Mouse (Mus musculus) frontal cortex, adult (tissue): ENCODE results near the gene Smad6.
A peak's percentile ranks its signal among the peaks of the same experiment; 100 is the strongest.

Experiments
- ATAC-seq: cut with Nextera tagmentation; 2 replicates; pipeline ENCODE4 v1.9.2; 2017; ENCODE audit warnings: mild to moderate bottlenecking, moderate library complexity, mixed read lengths; ENCODE audit not compliant: low TSS enrichment

Gene Smad6

DNA sequence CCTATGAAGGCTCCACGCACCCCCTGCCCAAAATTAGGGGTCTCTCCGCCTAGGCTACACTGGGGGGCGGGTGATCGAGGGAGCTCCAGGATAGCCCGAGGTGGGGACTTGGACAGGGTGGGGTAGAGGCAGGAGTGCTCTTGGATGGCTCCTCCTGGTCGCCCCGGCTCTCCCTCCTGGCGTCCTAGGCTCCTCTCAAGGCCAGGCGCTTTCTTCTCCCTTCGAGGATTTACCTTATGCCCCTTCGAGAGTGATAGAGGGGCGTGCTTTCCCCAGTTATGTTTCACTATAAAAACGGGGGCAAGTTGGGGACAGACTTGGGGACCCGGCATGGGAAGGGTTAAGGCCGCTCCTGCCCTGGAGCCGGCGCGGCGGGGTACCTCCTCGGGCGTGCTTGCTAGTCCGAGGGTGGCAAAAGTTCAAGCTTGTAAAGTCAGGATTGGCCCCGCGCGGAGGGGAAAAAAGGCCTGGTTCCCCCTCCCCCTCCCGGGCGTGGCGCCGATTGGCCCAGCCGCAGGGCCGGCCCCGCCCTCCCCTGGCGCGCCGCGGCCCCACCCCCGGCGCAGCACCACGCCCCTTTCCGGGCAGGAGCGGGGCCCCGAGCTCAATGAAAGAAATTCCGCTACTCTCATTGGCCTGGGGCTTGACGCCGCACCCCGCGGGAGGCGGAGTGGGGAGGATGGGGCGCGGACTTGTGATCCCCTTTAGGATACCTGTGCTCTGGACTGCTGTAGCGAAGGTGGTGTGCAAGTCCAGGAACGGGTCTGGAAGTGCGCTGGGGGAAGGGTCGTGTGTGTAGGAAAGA lies 905 bp upstream of the Smad6 start:
- peak; percentile 39; the same call in 1 of the 2 replicates for ATAC-seq

DNA sequence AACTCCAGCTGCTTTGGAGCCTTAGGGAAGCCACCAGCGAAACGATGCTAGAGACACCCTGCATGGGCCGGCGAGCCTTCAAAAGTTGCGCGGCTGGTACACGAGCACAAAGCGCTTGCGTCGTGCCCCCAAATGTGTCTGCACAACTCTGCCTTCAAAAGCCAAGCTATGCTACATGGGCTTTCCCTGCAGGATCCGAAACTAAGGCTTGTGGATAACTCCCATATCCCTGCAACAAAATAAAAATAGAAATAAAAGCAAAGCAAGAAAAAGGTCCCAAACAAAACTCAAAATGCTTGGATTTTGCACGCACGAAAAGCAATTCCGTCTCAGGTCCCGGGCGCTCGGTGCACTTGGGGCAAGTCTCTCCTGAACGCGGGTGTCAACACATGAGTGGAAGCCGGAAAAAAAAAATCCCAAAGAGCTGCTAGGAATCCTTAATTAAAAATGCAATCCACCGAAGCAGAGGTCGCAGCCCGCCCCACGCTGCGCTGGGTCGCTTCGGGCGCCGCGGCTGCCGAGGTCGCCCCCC lies 474 bp downstream of the Smad6 start:
- no peak for ATAC-seq

DNA sequence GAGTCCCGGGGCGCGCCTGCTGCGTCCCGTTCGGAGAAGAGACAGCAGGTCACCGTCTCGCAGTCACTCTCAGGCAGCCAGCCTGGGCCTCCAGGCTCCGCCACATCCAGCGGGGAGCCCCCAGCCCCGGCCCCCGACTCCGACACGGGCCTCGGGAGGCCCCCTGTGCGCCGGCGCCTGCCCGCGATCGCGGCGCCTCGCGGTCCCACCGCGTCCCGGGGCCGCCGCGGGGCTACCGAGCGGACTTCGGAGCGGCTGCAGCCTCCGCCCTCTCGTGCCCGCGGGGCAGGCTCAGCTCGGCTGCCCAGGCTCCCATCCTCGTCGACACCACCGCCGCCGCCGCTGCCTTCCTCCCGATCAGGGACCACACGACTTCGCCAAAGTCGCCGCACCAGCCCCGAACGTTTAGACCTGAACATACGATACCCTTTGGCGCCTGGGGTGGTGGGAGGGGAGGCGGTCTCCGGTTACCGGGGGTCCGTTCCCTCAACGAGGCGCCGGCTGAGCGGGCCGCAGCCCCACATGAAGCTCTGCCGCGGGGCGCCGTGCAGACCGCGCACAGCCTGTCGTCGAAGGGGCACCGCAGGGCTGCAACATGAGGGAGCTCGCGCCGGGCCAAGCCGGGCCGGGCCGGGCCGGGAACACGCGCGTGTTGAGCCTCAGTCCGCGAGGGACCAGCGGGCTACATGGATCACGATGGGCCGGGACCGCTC lies 1.1 kb downstream of the Smad6 start:
- ATAC-seq: no peak

DNA sequence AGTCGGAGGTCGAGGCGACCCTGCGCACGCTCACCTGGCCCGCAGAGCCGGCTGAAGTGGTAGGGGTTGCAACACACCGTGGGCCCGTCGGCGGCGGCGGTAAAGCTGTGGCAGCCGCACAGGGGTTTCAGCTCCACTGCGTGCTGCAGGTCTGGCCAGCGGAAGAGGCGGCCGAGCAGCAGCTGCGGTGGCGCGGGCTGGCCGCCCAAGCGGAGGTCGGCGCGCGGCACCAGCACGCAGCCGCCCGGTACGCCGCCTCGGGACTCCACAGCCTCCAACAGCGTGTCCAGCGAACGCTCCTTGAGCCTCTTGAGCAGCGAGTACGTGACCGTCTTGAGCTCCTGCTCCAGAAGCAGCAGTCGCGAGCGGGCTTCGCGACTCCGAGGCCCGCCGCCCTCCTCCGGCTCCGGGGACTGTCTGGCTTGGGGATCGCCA lies 1.7 kb downstream of the Smad6 start:
- ATAC-seq: no peak

DNA sequence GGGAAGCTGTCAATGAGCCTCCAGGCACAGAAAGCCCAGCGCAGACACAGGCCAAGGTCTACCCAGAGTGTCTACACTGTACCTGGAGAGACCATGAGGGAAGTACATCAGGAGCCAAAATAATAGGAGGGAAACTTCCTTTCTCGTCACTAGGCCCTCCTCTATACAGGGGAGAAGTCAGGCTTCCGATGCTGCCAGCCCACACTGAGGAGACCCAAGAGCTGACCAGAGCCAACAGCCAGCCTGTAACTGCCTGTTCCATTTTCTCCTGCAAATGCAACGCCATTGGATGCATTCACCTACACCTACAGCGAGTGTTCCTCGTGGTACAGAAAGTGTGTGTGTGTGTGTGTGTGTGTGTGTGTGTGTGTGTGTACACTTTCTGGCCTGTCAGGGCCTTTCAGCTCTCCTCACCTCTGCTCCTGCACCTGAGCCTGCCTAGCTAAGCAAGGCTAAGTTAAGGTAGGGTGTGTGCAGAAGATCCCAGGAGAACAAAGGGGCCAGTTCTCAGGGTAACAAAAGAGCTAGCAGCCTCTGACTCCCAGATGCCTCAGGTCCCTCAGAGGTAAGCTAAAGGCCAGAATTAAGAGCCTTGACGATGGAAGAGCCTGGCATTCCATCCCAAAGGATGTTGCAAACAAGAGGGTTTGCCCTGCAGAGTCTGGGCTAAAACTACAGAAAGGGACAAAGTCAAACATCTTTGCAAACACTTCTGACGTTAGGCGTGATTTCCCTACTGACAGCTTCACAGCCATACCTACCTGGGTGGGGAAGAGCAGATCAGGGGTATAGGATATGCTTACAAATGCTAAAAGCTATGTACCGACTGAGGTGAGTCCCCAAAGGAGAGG lies 2.6 kb downstream of the Smad6 start:
- ATAC-seq: no peak

DNA sequence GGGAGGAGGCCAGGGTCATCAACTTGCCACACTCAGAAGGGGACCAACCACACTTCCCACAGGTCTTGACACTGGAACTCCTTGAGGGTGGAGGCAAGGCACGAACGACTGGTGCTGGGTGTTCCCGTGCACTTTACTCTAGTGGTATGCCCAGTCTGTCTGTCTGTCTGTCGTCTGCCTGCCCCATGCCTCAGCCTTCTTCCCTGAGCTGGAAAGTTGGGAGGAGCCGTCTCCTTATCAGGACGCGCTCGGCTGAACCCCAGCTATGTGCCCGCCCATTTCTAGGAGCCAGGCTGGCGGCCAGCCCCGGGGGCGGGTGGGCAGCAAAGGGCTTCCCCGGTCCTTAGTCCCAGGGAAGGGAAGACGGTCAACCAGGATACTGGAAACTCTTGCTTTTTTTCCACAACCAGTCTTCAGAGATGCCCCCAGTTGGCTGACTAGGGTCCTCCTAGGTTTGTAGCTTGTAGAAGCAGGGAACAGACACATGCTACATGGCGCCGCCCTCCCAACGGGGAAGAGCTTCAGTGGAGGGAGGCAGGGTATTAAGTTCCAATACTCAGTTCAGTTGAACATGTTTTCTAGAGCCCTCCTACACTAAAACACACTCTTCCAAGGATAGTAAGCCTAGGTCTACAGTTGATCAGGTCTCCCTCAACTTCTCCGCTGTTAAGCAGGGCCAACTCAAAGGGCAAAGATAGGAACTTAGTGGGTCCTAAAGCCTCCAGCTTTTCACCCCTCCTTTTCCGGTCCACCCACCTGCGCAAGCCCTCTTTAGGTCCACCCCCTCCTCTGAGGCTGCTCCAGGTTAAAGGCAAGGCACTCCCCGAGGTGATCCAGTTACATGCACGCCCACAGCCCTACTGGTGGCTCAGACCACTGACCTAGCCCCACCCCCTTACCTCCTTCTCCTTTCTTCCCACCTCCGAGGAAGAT lies 3.7 kb downstream of the Smad6 start:
- ATAC-seq: no peak

DNA sequence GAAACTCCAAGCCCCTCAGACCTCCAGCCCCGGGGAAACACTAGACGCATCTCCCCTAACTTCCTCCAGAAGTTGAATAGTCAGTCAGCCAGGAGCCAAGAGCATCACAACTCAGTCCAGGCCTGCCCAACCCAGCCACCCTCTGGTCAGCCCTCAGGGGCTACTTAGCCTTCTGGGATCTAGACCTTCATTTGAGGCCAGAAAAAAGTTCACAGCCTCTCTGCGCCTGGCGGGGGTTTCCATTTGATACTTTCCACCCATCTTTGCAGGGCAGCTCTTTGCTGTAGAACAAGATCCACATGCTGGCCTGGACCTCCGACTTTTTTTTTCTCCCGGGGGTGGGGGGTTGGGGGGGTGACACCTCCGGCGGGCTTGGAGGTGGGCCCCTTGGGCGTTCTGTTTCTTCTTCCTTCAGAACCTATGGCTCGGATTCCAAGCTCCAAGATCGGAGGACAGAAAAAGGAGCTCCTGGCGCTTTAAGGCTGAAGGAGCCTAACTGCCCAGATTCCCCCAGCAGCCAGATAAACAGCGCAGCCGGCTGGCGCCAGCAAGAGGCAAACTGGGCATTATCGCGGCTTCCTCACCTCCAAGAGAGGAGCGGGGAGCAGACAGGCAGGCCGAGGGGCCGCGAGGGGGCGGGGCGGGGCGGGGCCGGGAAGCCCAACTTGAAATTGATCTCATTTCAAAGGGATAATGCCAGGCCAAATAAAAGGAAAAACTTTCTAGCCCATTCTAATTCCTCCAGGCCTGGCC lies 5.0 kb downstream of the Smad6 start:
- ATAC-seq: no peak

DNA sequence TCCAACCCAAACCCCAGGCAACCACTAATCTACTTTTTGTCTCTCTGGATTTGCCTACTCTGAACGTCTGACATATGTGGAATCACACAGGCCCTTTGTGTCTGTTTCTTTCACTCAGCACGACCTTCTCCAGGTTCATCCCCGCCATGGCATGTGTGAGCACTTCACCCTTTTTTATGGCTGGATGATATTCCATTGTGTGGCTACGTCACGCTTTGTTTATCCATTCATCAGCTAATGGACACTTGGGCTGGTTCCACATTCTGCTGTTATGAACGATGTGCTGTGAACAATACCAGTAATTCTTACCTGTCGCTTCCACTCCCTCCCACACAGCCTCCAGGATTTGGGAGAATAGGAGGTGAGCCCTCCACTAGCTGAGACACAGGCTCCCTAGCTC lies 5.8 kb downstream of the Smad6 start:
- no peak for ATAC-seq

DNA sequence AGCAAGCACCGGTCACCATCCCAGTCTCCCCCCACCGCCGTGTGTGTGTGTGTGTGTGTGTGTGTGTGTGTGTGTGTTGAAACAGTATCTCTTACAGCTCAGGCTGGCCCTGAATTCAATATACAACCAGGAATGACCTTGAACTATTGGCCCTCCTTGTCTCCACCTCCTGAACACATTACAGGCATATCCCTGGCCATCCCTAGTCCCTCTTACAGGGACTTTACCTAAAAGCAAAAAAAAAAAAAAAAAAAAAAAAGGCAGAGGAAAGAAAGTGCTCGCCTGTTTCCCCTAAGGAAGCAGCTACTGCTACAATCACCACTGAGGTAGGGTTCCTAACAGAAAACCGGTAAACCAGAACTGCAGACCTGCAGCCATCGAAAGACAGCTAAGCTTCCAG lies 7.1 kb downstream of the Smad6 start:
- ATAC-seq: no peak

DNA sequence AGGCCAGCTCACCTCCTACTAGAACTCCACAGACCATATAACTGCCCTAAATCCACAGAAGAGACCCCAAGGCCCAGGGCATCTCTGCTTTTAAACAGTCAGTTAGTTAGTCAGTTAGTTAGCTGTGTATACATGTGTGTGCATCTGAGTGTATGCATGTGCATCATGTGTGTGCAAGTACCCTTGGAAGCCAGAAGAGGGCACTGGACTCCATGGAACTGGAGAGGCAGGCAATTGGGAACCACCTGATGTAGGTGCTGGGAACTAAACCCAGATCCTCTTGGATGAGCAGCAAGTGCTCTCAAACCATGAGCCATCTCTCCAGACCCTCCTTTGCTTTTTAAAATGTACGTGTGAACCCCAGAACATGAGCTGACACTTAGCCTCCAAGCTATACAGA lies 10.5 kb downstream of the Smad6 start:
- no peak for ATAC-seq

DNA sequence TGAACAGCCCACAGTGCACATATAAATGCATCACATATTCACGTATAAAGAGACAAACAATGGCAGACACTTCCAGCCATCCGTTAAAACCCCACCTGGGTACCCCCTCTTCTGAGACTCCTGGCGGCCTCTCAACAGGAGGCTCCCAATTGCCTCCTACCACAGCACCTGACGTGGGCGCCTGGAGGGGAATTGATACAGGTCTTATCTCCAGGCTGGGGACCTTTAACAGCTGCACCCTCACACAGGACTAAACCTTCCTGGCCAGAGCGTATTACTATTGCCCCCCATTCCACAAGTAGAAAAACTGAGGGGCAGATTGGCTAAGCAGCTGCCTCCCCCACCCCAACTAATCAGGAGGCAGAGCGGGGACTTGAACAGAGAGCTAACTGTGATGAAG lies 18.9 kb downstream of the Smad6 start:
- ATAC-seq: no peak

DNA sequence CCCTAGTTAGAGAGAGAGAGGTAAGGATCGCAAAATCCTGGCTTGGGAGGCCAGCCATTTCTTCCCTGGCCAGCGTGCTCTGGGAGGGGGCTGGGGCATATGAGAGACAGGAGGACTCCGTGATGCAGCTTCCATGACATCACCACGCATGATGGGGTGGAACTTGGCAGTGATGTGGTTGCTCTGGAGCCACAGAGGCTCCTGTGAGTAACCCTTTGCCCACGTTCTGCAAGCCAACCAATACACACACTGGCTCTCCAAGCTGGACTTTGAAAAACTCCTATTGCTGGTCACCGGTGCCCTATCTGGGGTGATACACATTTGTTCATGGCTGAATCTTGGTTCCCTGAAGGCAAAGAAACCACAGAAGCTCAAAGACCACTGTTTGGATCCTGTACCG lies 20.8 kb downstream of the Smad6 start:
- ATAC-seq: no peak

DNA sequence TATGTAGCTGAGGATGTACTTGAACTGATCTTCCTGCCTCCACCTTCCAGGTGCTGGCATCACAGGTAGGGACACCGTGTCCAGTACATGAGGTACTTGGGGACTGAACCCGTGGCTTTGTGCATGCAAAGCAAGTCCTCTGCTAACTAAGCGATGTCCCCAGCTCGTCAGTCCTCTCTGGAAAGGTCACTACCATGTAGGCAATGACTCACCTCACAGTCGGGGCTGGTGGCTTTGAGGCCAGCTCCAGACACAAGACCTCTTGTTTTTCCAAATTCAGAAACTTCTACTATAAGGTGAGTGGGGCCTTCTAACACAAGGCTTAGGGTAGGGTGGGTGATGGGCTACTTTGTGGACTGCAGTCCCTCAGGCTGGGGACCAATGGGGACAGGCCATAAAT lies 21.8 kb downstream of the Smad6 start:
- no peak for ATAC-seq

DNA sequence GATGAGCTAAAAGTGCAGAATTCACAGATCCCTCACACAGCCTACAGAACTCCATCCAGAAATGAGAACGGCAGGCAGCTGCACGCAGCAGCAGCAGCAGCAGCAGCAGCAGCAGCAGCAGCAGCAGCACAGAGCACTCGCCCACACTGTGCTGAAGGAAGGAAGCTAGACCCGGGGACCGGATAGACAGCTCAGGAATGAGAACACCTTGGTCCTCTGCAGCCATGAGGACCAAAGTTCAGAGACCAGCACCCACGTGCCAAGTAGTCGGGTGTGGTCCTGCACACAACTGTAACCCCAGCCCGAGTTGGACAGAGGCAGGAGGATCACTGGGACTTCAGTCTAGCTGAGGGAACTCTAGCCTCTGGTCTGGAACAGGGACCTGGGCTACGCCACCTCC lies 22.7 kb downstream of the Smad6 start:
- no peak for ATAC-seq

DNA sequence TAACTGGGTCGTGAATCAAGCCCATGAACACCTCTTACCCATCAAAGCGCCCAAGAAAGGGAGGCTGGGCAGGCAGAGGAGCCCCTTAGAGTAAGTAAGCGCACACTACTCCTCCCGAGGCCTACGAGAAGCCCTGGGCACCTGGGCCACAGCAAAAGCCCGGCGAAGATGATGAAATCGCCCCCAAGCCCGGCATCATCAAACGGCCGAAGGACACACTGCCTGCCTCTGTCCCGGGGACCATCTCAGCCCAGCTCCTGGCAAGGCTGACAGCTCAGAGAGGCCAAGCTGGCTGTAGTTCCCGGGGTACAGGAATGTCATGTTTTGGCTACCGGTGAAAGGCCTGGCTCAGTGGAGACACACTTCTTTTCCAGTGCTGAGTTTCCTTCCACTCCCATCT lies 23.8 kb downstream of the Smad6 start:
- no peak for ATAC-seq

DNA sequence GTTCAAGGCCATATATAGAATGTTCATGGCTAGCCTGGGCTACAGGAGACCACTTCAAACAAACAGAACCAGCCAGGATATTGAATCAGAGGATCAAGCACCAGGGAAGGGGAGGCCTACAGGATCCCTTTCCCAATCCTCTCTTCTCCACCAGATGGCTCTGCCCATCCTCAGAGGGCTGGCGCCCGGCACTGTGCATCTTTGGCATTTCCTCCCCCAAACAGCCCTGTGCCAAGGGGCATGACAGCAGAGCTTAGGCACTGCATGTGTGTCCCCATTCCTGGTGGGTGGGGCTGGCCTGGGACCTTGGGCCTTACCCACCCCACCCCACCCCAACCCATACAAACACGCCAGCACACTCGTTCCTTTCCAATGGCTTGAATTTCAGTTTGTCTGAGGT lies 24.4 kb downstream of the Smad6 start:
- peak; percentile 59 for ATAC-seq

DNA sequence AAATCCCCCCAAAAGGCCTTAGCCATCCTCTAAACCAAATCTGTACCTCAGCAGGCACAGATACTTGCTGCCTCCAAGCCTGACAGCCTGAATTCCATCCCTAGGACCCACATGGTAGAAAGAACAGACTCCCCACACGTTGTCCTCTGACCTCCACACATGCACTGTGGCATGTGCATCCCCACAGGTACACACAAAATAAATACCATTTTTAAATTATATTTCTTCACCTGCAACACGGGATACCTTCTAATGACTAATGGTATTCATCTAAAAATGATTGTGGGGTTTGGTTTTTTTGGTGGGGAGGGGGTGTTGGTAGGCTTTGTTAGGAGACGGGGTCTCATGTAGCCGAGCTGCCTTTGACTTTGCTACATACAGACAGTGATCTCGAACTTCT lies 28.6 kb downstream of the Smad6 start:
- ATAC-seq: no peak

DNA sequence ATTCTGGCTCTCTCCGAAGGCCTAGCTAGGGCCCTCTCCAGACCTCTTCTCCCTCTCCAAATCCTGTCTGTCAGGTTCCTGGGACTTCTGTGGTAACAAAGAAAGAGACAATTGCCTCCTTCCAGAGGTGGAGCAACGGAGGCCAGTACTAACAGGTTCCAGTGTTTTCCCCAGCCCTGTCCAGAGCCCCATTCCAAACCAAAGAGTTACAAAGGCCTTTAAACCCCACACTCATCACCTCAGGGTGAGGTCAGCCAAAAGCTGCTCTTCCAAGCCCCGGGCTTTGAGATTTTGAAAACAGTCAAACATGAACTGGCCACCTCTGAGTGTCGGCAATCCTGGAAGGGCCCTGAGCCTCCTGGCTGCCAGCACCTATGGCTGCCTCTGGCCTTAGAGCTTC lies 29.1 kb downstream of the Smad6 start:
- ATAC-seq: no peak

DNA sequence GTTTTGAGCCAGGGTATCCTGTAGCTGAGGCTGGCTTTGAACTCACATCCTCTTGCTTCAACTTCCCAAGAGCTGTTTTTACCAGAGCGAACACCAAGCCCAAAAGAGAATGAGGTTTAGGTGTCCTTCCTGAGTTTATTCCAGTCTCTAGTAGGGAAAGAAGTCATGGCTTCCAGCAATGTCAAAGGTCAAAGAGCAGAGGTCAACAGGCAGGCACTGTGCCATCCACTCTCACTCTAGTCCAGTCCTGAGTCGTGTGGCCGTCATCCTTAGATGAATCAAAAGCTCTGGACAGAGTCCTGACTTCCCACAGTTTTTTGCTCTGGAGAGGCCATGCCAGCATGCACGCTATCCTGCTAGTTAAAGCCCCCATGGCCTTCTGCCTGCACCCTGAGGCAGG lies 30.7 kb downstream of the Smad6 start:
- ATAC-seq: no peak

DNA sequence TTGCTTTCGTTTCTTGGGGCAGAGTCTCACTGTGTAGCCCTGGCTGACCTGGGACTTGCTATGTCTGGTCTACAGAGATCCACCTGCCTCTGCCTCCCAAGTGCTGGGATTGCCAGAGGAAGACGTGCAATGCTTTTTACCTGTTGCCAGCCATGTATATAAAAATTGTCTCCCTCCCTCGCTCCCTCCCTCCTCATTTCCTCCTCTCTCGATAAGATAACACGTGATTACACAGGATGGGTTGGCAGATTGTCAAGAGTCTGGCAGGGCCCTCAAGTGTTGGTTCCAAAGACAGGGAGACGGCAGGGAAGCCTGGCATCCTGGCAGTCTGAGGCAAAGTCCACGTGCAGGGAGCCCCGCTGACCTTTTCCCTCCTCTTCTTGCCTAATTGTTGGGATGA lies 32.2 kb downstream of the Smad6 start:
- ATAC-seq: no peak
